ENCODE assay signal across 9 mouse cellular contexts in the genomic region with DNA sequence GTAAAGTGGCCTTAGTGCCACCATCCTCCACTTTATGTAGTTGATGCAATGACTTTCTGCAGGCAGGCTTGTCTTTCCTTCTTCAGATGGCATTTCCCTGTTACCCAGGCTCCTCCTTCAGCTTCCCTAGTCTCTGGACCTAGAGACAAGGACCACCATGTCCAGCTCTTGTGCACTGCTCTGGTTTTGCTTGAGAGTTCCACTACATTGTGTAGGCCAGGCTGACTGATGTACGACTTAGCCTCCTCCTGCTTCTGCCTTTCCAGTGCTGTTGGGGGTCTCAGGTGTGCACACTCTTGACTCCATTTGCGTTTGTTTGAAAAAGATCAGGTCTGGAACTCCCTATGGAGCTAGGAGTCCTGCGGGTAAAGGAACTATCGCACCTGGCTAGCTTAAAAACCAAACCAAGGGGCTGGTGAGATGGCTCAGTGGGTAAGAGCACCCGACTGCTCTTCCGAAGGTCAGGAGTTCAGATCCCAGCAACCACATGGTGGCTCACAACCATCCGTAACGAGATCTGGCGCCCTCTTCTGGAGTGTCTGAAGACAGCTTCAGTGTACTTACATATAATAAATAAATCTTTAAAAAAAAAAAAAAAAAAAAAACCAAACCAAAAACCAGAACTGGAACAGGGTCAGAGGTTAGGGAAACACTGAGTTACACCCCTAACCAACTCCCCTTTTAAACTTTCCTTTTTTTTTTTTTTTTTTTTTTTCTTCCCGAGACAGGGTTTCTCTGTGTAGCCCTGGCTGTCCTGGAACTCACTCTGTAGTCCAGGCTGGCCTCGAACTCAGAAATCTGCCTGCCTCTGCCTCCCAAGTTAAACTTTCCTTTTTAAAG. TPM values are rescaled to one million over a fixed set of nuclear protein-coding genes. Genes with fewer than 3 reads are reported as not detected.
DNase-seq lines count a peak whose midpoint lies in the region; ATAC-seq and TF ChIP-seq lines count a peak whose summit lies in the region.
"Not testable (repeated sequence)": the region's sequence is repeated elsewhere in the genome, so short reads cannot be mapped to it uniquely, and the experiment has no call there.
"Had no signal": no experiment of that assay in that cellular context is flagged by ENCODE, and none has a peak within 500 bp of the region (broad histone marks: within the 10 kb centered on the region; RNA-seq: fewer than 3 reads in every experiment).

No protein-coding gene starts in this region.

- H3K9me3 ChIP-seq in CH12.LX (replicated peaks; ENCODE audit: low read length); forebrain, embryonic 16.5 days (ENCODE audit: control insufficient read depth, low read length); hindbrain, embryonic 11.5 days (ENCODE audit: control insufficient read depth, low read length); kidney, embryonic 15.5 days (replicated peaks); liver, embryonic 12.5 days (replicated peaks); midbrain, embryonic 11.5 days (ENCODE audit: control insufficient read depth, low read length); neural tube, embryonic 15.5 days (replicated peaks): not testable (repeated sequence)

- peaks cover 2 to 22% of the 10 kb centered on the region in 2 experiments for H3K4me1 ChIP-seq in CH12.LX (ENCODE audit: control insufficient read depth in 1 of 2, insufficient read depth in 2 of 2)
- H3K4me1 ChIP-seq in cortical plate, adult 2 months (ENCODE audit: control insufficient read depth, insufficient read depth, low read length); midbrain, embryonic 11.5 days (ENCODE audit: control insufficient read depth, insufficient read depth, low read length): not testable (repeated sequence)
- peaks cover 19% of the 10 kb centered on the region for H3K4me1 ChIP-seq in forebrain, embryonic 16.5 days (replicated peaks; ENCODE audit: control insufficient read depth, insufficient read depth, low read length)
- H3K4me1 ChIP-seq in hindbrain, embryonic 11.5 days (replicated peaks; ENCODE audit: control insufficient read depth, insufficient read depth, low read length), result peaks cover 11% of the 10 kb centered on the region
- H3K4me1 ChIP-seq in kidney, embryonic 15.5 days, result peaks cover 41% of the 10 kb centered on the region
- peaks cover 31% of the 10 kb centered on the region for H3K4me1 ChIP-seq in liver, embryonic 12.5 days
- peaks cover 43% of the 10 kb centered on the region for H3K4me1 ChIP-seq in neural tube, embryonic 15.5 days

- not testable (repeated sequence) for H3K4me3 ChIP-seq in CH12.LX (replicated peaks in 1 of 3; ENCODE audit: low read depth in 2 of 3, low read length in 2 of 3, poor library complexity in 1 of 3); cortical plate, adult 2 months (ENCODE audit: insufficient read depth, low read length); forebrain, embryonic 16.5 days (replicated peaks; ENCODE audit: low read length)
- H3K4me3 ChIP-seq in hindbrain, embryonic 11.5 days (ENCODE audit: low read depth, low read length), result peak overlapping the region; percentile 89; the same call in 1 of the 2 replicates
- peak overlapping the region; percentile 93 for H3K4me3 ChIP-seq in kidney, embryonic 15.5 days (replicated peaks)
- H3K4me3 ChIP-seq in liver, embryonic 12.5 days, result peak overlapping the region; percentile 94; the same call in 1 of the 2 replicates
- peak overlapping the region; percentile 96 for H3K4me3 ChIP-seq in midbrain, embryonic 11.5 days (ENCODE audit: low read depth, low read length)
- H3K4me3 ChIP-seq in neural tube, embryonic 15.5 days (replicated peaks), result peak overlapping the region; percentile 89

- H3K4me2 ChIP-seq in CH12.LX (ENCODE audit: insufficient read depth, low read depth, poor library complexity, severe bottlenecking), result peak overlapping the region; percentile 53; the same call in 1 of the 2 replicates
- peak overlapping the region; percentile 98 for H3K4me2 ChIP-seq in forebrain, embryonic 16.5 days (ENCODE audit: low read length)
- H3K4me2 ChIP-seq in hindbrain, embryonic 11.5 days (replicated peaks; ENCODE audit: low read depth, low read length), result peak overlapping the region; percentile 84
- peak overlapping the region; percentile 80 for H3K4me2 ChIP-seq in kidney, embryonic 15.5 days
- H3K4me2 ChIP-seq in liver, embryonic 12.5 days, result peak overlapping the region; percentile 87
- peak overlapping the region; percentile 95 for H3K4me2 ChIP-seq in midbrain, embryonic 11.5 days
- peak overlapping the region; percentile 96 for H3K4me2 ChIP-seq in neural tube, embryonic 15.5 days

- TF ChIP-seq RAD21 in CH12.LX (IDR thresholded peaks at IDR 0.05; ENCODE audit: low read depth, low read length), result not testable (repeated sequence)

- TF ChIP-seq CTCF in CH12.LX (conservative IDR thresholded peaks at IDR 0.05 in 1 of 2, IDR thresholded peaks at IDR 0.05 in 1 of 2; ENCODE audit: low read depth in 2 of 2, low read length in 2 of 2), result peak in 1 of 2 experiments; percentile 32; a peak in 1 of 4 replicates
- not testable (repeated sequence) for TF ChIP-seq CTCF in cortical plate, adult 2 months (IDR thresholded peaks at IDR 0.05; ENCODE audit: extremely low read depth, insufficient read depth, low read length)

- dilution Hi-C loops in CH12.LX (cut with MboI; ENCODE audit: extremely low pct_ligation_motif_present, extremely low pct_unique_long_range_greater_than_20kb, low sequenced_read_pairs), result not testable (repeated sequence)

- not testable (repeated sequence) for H3K27ac ChIP-seq in CH12.LX (ENCODE audit: insufficient read depth, low read depth); cortical plate, adult 2 months (ENCODE audit: insufficient read depth, low read length); forebrain, embryonic 16.5 days (ENCODE audit: low read length); hindbrain, embryonic 11.5 days (ENCODE audit: low read depth, low read length); midbrain, embryonic 11.5 days (ENCODE audit: low read depth, low read length)
- peak overlapping the region; percentile 100 for H3K27ac ChIP-seq in kidney, embryonic 15.5 days
- H3K27ac ChIP-seq in liver, embryonic 12.5 days, result peak overlapping the region; percentile 98
- peak overlapping the region; percentile 100; the same call in 1 of the 2 replicates for H3K27ac ChIP-seq in neural tube, embryonic 15.5 days (replicated peaks)

- not testable (repeated sequence) for H3K36me3 ChIP-seq in CH12.LX (replicated peaks in 1 of 2; ENCODE audit: control insufficient read depth in 1 of 2, insufficient read depth in 1 of 2, low read length in 1 of 2); forebrain, embryonic 16.5 days (ENCODE audit: control insufficient read depth, insufficient read depth); hindbrain, embryonic 11.5 days (ENCODE audit: control insufficient read depth, insufficient read depth, low read length); kidney, embryonic 15.5 days; liver, embryonic 12.5 days; midbrain, embryonic 11.5 days (ENCODE audit: control insufficient read depth, insufficient read depth, low read length); neural tube, embryonic 15.5 days

- not testable (repeated sequence) for H3K9ac ChIP-seq in CH12.LX (ENCODE audit: insufficient read depth, low read depth); forebrain, embryonic 16.5 days (replicated peaks; ENCODE audit: low read depth, low read length); hindbrain, embryonic 11.5 days (ENCODE audit: low read depth, low read length); kidney, embryonic 15.5 days; liver, embryonic 12.5 days; neural tube, embryonic 15.5 days (replicated peaks)
- peak overlapping the region; percentile 100; the same call in 1 of the 2 replicates for H3K9ac ChIP-seq in midbrain, embryonic 11.5 days (ENCODE audit: low read length)

- TF ChIP-seq EP300 in CH12.LX (IDR thresholded peaks at IDR 0.05; ENCODE audit: low read length), result not testable (repeated sequence)

- 79% methylated on average over 11 of the region's 11 CpGs for WGBS in forebrain, embryonic 16.5 days
- WGBS in hindbrain, embryonic 11.5 days, result 69% methylated on average over 11 of the region's 11 CpGs
- WGBS in kidney, embryonic 15.5 days, result 77% methylated on average over 11 of the region's 11 CpGs
- 70% methylated on average over 11 of the region's 11 CpGs for WGBS in liver, embryonic 12.5 days (ENCODE audit: insufficient replicate concordance)
- WGBS in midbrain, embryonic 11.5 days, result 68% methylated on average over 11 of the region's 11 CpGs
- 71% methylated on average over 11 of the region's 11 CpGs for WGBS in neural tube, embryonic 15.5 days

- not testable (repeated sequence) for H3K27me3 ChIP-seq in CH12.LX (replicated peaks); forebrain, embryonic 16.5 days (replicated peaks; ENCODE audit: control insufficient read depth, insufficient read depth, low read length); hindbrain, embryonic 11.5 days (ENCODE audit: control insufficient read depth, insufficient read depth, low read length); kidney, embryonic 15.5 days; liver, embryonic 12.5 days (replicated peaks); midbrain, embryonic 11.5 days (ENCODE audit: control insufficient read depth, insufficient read depth, low read length); neural tube, embryonic 15.5 days (replicated peaks)

- H3K79me2 ChIP-seq in CH12.LX (replicated peaks; ENCODE audit: control insufficient read depth, extremely low read depth, insufficient read depth, poor library complexity, severe bottlenecking), result peaks cover 18% of the 10 kb centered on the region

- in situ Hi-C loops in CH12.LX (cut with MboI; ENCODE audit: low pct_ligation_motif_present, low pct_unique_long_range_greater_than_20kb, low sequenced_read_pairs), result loop anchor here (5.0 kb wide), 1 partner anchor 45 kb away; the partner anchor contains the start of genes Ctsa and Neurl2

- not testable (repeated sequence) for DNase-seq in CH12.LX (ENCODE audit: extremely low read depth); hindbrain, embryonic 11.5 days (ENCODE audit: low spot score)
- DNase-seq in midbrain, embryonic 11.5 days (ENCODE audit: low spot score, missing footprints), result peak; percentile 84

- not testable (repeated sequence) for ATAC-seq in forebrain, embryonic 16.5 days; hindbrain, embryonic 11.5 days (ENCODE audit: low FRiP score); kidney, embryonic 15.5 days (replicated peaks; ENCODE audit: low FRiP score); liver, embryonic 12.5 days; midbrain, embryonic 11.5 days (ENCODE audit: low FRiP score); neural tube, embryonic 15.5 days (ENCODE audit: low FRiP score)

- TF ChIP-seq POLR2A in CH12.LX (IDR thresholded peaks at IDR 0.05; ENCODE audit: low read depth, low read length), result not testable (repeated sequence)
- 0 out of 2 replicates have a peak, but pooled peaks have one; percentile 9 for TF ChIP-seq POLR2A in cortical plate, adult 2 months (IDR thresholded peaks at IDR 0.05; ENCODE audit: extremely low read depth, insufficient read depth, low read length)

RNA-seq across cellular contexts. Expression of gene Pcif1, which starts 1.5 kb away (rescaled TPM):
- 30.0 and 33.6 TPM in 2 replicates for total RNA-seq in CH12.LX (2012; rRNA removed)
- total RNA-seq in CH12.LX (2014; rRNA removed), result 18.2 and 20.0 TPM in 2 replicates
- 49.1 and 59.1 TPM in 2 replicates for polyA plus RNA-seq in CH12.LX (2012; ENCODE audit: insufficient read length, low read depth)
- polyA plus RNA-seq in cortical plate, adult 2 months (2012; rRNA removed), result 39.1 and 41.7 TPM in 2 replicates
- 79.3 and 93.7 TPM in 2 replicates for polyA plus RNA-seq in forebrain, embryonic 16.5 days (2015; fragmentation: Nextera tagmentation; extraction: Ambion mirVana)
- polyA plus RNA-seq in hindbrain, embryonic 11.5 days (2014; fragmentation: Nextera tagmentation; extraction: Ambion mirVana), result 58.1 and 60.0 TPM in 2 replicates
- 73.1 and 81.1 TPM in 2 replicates for polyA plus RNA-seq in kidney, embryonic 15.5 days (2015; fragmentation: Nextera tagmentation; extraction: Ambion mirVana)
- polyA plus RNA-seq in liver, embryonic 12.5 days (2016; fragmentation: Nextera tagmentation; extraction: Ambion mirVana), result 48.6 and 51.5 TPM in 2 replicates
- polyA plus RNA-seq in midbrain, embryonic 11.5 days (2014; fragmentation: Nextera tagmentation; extraction: Ambion mirVana), result 62.0 and 65.7 TPM in 2 replicates
- 79.9 and 85.2 TPM in 2 replicates for polyA plus RNA-seq in neural tube, embryonic 15.5 days (2015; fragmentation: Nextera tagmentation; extraction: Ambion mirVana)

RNA-seq across cellular contexts. Expression of gene Pltp, which starts 20.1 kb away (rescaled TPM):
- total RNA-seq in CH12.LX (2012; rRNA removed), result 4.4 and 5.5 TPM in 2 replicates
- 0.85 and 1.1 TPM in 2 replicates for total RNA-seq in CH12.LX (2014; rRNA removed)
- polyA plus RNA-seq in CH12.LX (2012; ENCODE audit: insufficient read length, low read depth), result 0.94 and 0.98 TPM in 2 replicates
- polyA plus RNA-seq in cortical plate, adult 2 months (2012; rRNA removed), result 172 and 186 TPM in 2 replicates
- polyA plus RNA-seq in forebrain, embryonic 16.5 days (2015; fragmentation: Nextera tagmentation; extraction: Ambion mirVana), result 45.7 and 63.9 TPM in 2 replicates
- 62.2 and 67.6 TPM in 2 replicates for polyA plus RNA-seq in hindbrain, embryonic 11.5 days (2014; fragmentation: Nextera tagmentation; extraction: Ambion mirVana)
- 35.6 and 38.7 TPM in 2 replicates for polyA plus RNA-seq in kidney, embryonic 15.5 days (2015; fragmentation: Nextera tagmentation; extraction: Ambion mirVana)
- 8.4 and 8.7 TPM in 2 replicates for polyA plus RNA-seq in liver, embryonic 12.5 days (2016; fragmentation: Nextera tagmentation; extraction: Ambion mirVana)
- polyA plus RNA-seq in midbrain, embryonic 11.5 days (2014; fragmentation: Nextera tagmentation; extraction: Ambion mirVana), result 91.8 and 97.3 TPM in 2 replicates
- polyA plus RNA-seq in neural tube, embryonic 15.5 days (2015; fragmentation: Nextera tagmentation; extraction: Ambion mirVana), result 117 and 192 TPM in 2 replicates
- total RNA-seq: common myeloid progenitor, adult 5-6 weeks had no signal

RNA-seq across cellular contexts. Expression of gene Zfp335, which starts 34.0 kb away (rescaled TPM):
- total RNA-seq in CH12.LX (2012; rRNA removed) (12.0 and 14.4 TPM in 2 replicates), CH12.LX (2014; rRNA removed) (5.0 and 5.2 TPM in 2 replicates)
- 13.1 and 16.5 TPM in 2 replicates for polyA plus RNA-seq in CH12.LX (2012; ENCODE audit: insufficient read length, low read depth)
- polyA plus RNA-seq in cortical plate, adult 2 months (2012; rRNA removed), result 29.1 and 30.2 TPM in 2 replicates
- 16.2 and 19.9 TPM in 2 replicates for polyA plus RNA-seq in forebrain, embryonic 16.5 days (2015; fragmentation: Nextera tagmentation; extraction: Ambion mirVana)
- polyA plus RNA-seq in hindbrain, embryonic 11.5 days (2014; fragmentation: Nextera tagmentation; extraction: Ambion mirVana), result 8.6 and 8.8 TPM in 2 replicates
- 12.1 and 14.4 TPM in 2 replicates for polyA plus RNA-seq in kidney, embryonic 15.5 days (2015; fragmentation: Nextera tagmentation; extraction: Ambion mirVana)
- 10.5 and 11.2 TPM in 2 replicates for polyA plus RNA-seq in liver, embryonic 12.5 days (2016; fragmentation: Nextera tagmentation; extraction: Ambion mirVana)
- polyA plus RNA-seq in midbrain, embryonic 11.5 days (2014; fragmentation: Nextera tagmentation; extraction: Ambion mirVana), result 8.2 and 8.8 TPM in 2 replicates
- polyA plus RNA-seq in neural tube, embryonic 15.5 days (2015; fragmentation: Nextera tagmentation; extraction: Ambion mirVana), result 13.3 and 13.8 TPM in 2 replicates

RNA-seq across cellular contexts. Expression of gene Neurl2, which starts 44.3 kb away (rescaled TPM):
- total RNA-seq in CH12.LX (2012; rRNA removed) (2.9 and 4.1 TPM in 2 replicates), CH12.LX (2014; rRNA removed) (1.6 and 2.1 TPM in 2 replicates)
- 1.7 and 1.8 TPM in 2 replicates for polyA plus RNA-seq in CH12.LX (2012; ENCODE audit: insufficient read length, low read depth)
- polyA plus RNA-seq in cortical plate, adult 2 months (2012; rRNA removed), result 5.0 and 5.2 TPM in 2 replicates
- 5.9 and 7.0 TPM in 2 replicates for polyA plus RNA-seq in forebrain, embryonic 16.5 days (2015; fragmentation: Nextera tagmentation; extraction: Ambion mirVana)
- polyA plus RNA-seq in hindbrain, embryonic 11.5 days (2014; fragmentation: Nextera tagmentation; extraction: Ambion mirVana), result 3.0 and 4.4 TPM in 2 replicates
- polyA plus RNA-seq in kidney, embryonic 15.5 days (2015; fragmentation: Nextera tagmentation; extraction: Ambion mirVana), result 7.0 and 8.9 TPM in 2 replicates
- 2.1 and 2.2 TPM in 2 replicates for polyA plus RNA-seq in liver, embryonic 12.5 days (2016; fragmentation: Nextera tagmentation; extraction: Ambion mirVana)
- 3.8 and 4.5 TPM in 2 replicates for polyA plus RNA-seq in midbrain, embryonic 11.5 days (2014; fragmentation: Nextera tagmentation; extraction: Ambion mirVana)
- 6.8 and 7.1 TPM in 2 replicates for polyA plus RNA-seq in neural tube, embryonic 15.5 days (2015; fragmentation: Nextera tagmentation; extraction: Ambion mirVana)

RNA-seq across cellular contexts. Expression of gene Ctsa, which starts 44.9 kb away (rescaled TPM):
- 45.5 and 46.1 TPM in 2 replicates for total RNA-seq in CH12.LX (2012; rRNA removed)
- 17.5 and 19.9 TPM in 2 replicates for total RNA-seq in CH12.LX (2014; rRNA removed)
- 22.7 and 27.0 TPM in 2 replicates for polyA plus RNA-seq in CH12.LX (2012; ENCODE audit: insufficient read length, low read depth)
- 200 and 204 TPM in 2 replicates for polyA plus RNA-seq in cortical plate, adult 2 months (2012; rRNA removed)
- polyA plus RNA-seq in forebrain, embryonic 16.5 days (2015; fragmentation: Nextera tagmentation; extraction: Ambion mirVana), result 98.9 and 102 TPM in 2 replicates
- 85.7 and 92.0 TPM in 2 replicates for polyA plus RNA-seq in hindbrain, embryonic 11.5 days (2014; fragmentation: Nextera tagmentation; extraction: Ambion mirVana)
- 160 and 170 TPM in 2 replicates for polyA plus RNA-seq in kidney, embryonic 15.5 days (2015; fragmentation: Nextera tagmentation; extraction: Ambion mirVana)
- polyA plus RNA-seq in liver, embryonic 12.5 days (2016; fragmentation: Nextera tagmentation; extraction: Ambion mirVana), result 66.7 and 69.3 TPM in 2 replicates
- polyA plus RNA-seq in midbrain, embryonic 11.5 days (2014; fragmentation: Nextera tagmentation; extraction: Ambion mirVana), result 84.8 and 89.7 TPM in 2 replicates
- polyA plus RNA-seq in neural tube, embryonic 15.5 days (2015; fragmentation: Nextera tagmentation; extraction: Ambion mirVana), result 99.9 and 113 TPM in 2 replicates
